Mouse (Mus musculus): ENCODE results near the gene Olfr92. TPM values are rescaled to one million over a fixed set of nuclear protein-coding genes. Genes with fewer than 3 reads are reported as not detected.

The Olfr92 gene
- polyA plus RNA-seq, 1 experiment from 2014 or later = not detected

- Histone ChIP-seq H3K9me3 (no peaks in the 10 kb centered on the region), H3K4me2 (no peak overlapping the region), H3K4me1 (peaks cover 6% of the 10 kb centered on the region), H3K36me3 (peaks cover 13% of the 10 kb centered on the region), H3K4me3 (no peak overlapping the region), H3K9ac (no peak overlapping the region), H3K27me3 (replicated peaks) (no peaks in the 10 kb centered on the region), H3K27ac (replicated peaks) (no peak overlapping the region)
- 38% methylated on average over 2 of the region's 2 CpGs for WGBS
- ATAC-seq (ENCODE audit: extremely low read depth, insufficient number of reproducible peaks, low FRiP score, low TSS enrichment) = no peak
Measured at GRCm38 (mm10) chr17:37078990-37079389, 40.9 kb downstream of the Olfr92 start.

GRCm38 (mm10) chr17:37078193-37078592 lies 41.7 kb downstream of the Olfr92 start:
- WGBS = 32% methylated on average over 1 of the region's 1 CpGs
- ATAC-seq (ENCODE audit: extremely low read depth, insufficient number of reproducible peaks, low FRiP score, low TSS enrichment) = no peak
- no peaks in the 10 kb centered on the region for H3K27me3 ChIP-seq (replicated peaks)
- no peak overlapping the region for H3K4me3 ChIP-seq
- peaks cover 6% of the 10 kb centered on the region for H3K4me1 ChIP-seq
- no peak overlapping the region for H3K27ac ChIP-seq (replicated peaks)
- H3K9ac ChIP-seq = no peak overlapping the region
- H3K36me3 ChIP-seq = peaks cover 21% of the 10 kb centered on the region
- H3K4me2 ChIP-seq = no peak overlapping the region
- H3K9me3 ChIP-seq = no peaks in the 10 kb centered on the region

- WGBS = 50% methylated on average over 2 of the region's 2 CpGs
- no peak for ATAC-seq (ENCODE audit: extremely low read depth, insufficient number of reproducible peaks, low FRiP score, low TSS enrichment)
- Histone ChIP-seq H3K27me3 (replicated peaks) (no peaks in the 10 kb centered on the region), H3K9me3 (no peaks in the 10 kb centered on the region), H3K4me2 (no peak overlapping the region), H3K9ac (no peak overlapping the region), H3K4me1 (peaks cover 6% of the 10 kb centered on the region), H3K27ac (replicated peaks) (no peak overlapping the region), H3K4me3 (no peak overlapping the region), H3K36me3 (peaks cover 44% of the 10 kb centered on the region)
Measured at GRCm38 (mm10) chr17:37075766-37076165, 44.1 kb downstream of the Olfr92 start.

- Histone ChIP-seq H3K36me3 (peaks cover 50% of the 10 kb centered on the region), H3K27ac (replicated peaks) (no peak overlapping the region), H3K4me2 (no peak overlapping the region), H3K27me3 (replicated peaks) (no peaks in the 10 kb centered on the region), H3K9ac (no peak overlapping the region), H3K4me3 (no peak overlapping the region), H3K4me1 (peaks cover 5% of the 10 kb centered on the region), H3K9me3 (no peaks in the 10 kb centered on the region)
- ATAC-seq (ENCODE audit: extremely low read depth, insufficient number of reproducible peaks, low FRiP score, low TSS enrichment) = no peak
- 74% methylated on average over 6 of the region's 6 CpGs for WGBS
Measured at GRCm38 (mm10) chr17:37075181-37075580, 44.7 kb downstream of the Olfr92 start.

- WGBS = 66% methylated on average over 11 of the region's 11 CpGs
- no peak for ATAC-seq (ENCODE audit: extremely low read depth, insufficient number of reproducible peaks, low FRiP score, low TSS enrichment)
- H3K36me3 ChIP-seq = peaks cover 72% of the 10 kb centered on the region
Measured at GRCm38 (mm10) chr17:37072730-37073276, 47.1 kb downstream of the Olfr92 start.

GRCm38 (mm10) chr17:37072080-37072729 lies 47.7 kb downstream of the Olfr92 start:
- Histone ChIP-seq H3K4me2 (no peak overlapping the region), H3K27ac (replicated peaks) (no peak overlapping the region), H3K36me3 (peaks cover 78% of the 10 kb centered on the region), H3K9me3 (no peaks in the 10 kb centered on the region), H3K4me3 (no peak overlapping the region), H3K9ac (no peak overlapping the region), H3K27me3 (replicated peaks) (no peaks in the 10 kb centered on the region), H3K4me1 (no peaks in the 10 kb centered on the region)
- no peak for ATAC-seq (ENCODE audit: extremely low read depth, insufficient number of reproducible peaks, low FRiP score, low TSS enrichment)
- WGBS = 83% methylated on average over 12 of the region's 12 CpGs

More at GRCm38 (mm10) chr17:37072730-37073276, 47.1 kb downstream of the Olfr92 start:
- Histone ChIP-seq H3K9ac (no peak overlapping the region), H3K4me2 (no peak overlapping the region), H3K9me3 (no peaks in the 10 kb centered on the region), H3K27me3 (replicated peaks) (no peaks in the 10 kb centered on the region), H3K27ac (replicated peaks) (no peak overlapping the region), H3K4me1 (no peaks in the 10 kb centered on the region), H3K4me3 (no peak overlapping the region)

GRCm38 (mm10) chr17:37070121-37070520 lies 49.8 kb downstream of the Olfr92 start:
- no peaks in the 10 kb centered on the region for H3K27me3 ChIP-seq (replicated peaks)
- no peaks in the 10 kb centered on the region for H3K4me1 ChIP-seq
- H3K36me3 ChIP-seq = peaks cover 96% of the 10 kb centered on the region
- 79% methylated on average over 8 of the region's 8 CpGs for WGBS
- no peak overlapping the region for H3K4me3 ChIP-seq
- no peak for ATAC-seq (ENCODE audit: extremely low read depth, insufficient number of reproducible peaks, low FRiP score, low TSS enrichment)
- no peak overlapping the region for H3K27ac ChIP-seq (replicated peaks)
- H3K9ac ChIP-seq = no peak overlapping the region
- no peaks in the 10 kb centered on the region for H3K9me3 ChIP-seq
- no peak overlapping the region for H3K4me2 ChIP-seq

GRCm38 (mm10) chr17:37067861-37068260 lies 52.0 kb downstream of the Olfr92 start:
- Histone ChIP-seq H3K4me3 (no peak overlapping the region), H3K36me3 (peaks cover 96% of the 10 kb centered on the region), H3K27ac (replicated peaks) (no peak overlapping the region), H3K9ac (no peak overlapping the region), H3K27me3 (replicated peaks) (no peaks in the 10 kb centered on the region), H3K9me3 (no peaks in the 10 kb centered on the region), H3K4me2 (no peak overlapping the region), H3K4me1 (no peaks in the 10 kb centered on the region)
- ATAC-seq (ENCODE audit: extremely low read depth, insufficient number of reproducible peaks, low FRiP score, low TSS enrichment) = no peak
- 88% methylated on average over 1 of the region's 1 CpGs for WGBS

- Histone ChIP-seq H3K27me3 (replicated peaks) (no peaks in the 10 kb centered on the region), H3K9ac (no peak overlapping the region), H3K4me1 (no peaks in the 10 kb centered on the region), H3K36me3 (peaks cover 96% of the 10 kb centered on the region), H3K4me3 (no peak overlapping the region), H3K4me2 (no peak overlapping the region), H3K9me3 (no peaks in the 10 kb centered on the region), H3K27ac (replicated peaks) (no peak overlapping the region)
- no peak for ATAC-seq (ENCODE audit: extremely low read depth, insufficient number of reproducible peaks, low FRiP score, low TSS enrichment)
- WGBS = 88% methylated on average over 2 of the region's 2 CpGs
Measured at GRCm38 (mm10) chr17:37065993-37066392, 53.9 kb downstream of the Olfr92 start.

GRCm38 (mm10) chr17:37063686-37064495 lies 56.0 kb downstream of the Olfr92 start:
- no peak overlapping the region for H3K9ac ChIP-seq
- no peaks in the 10 kb centered on the region for H3K4me1 ChIP-seq
- H3K36me3 ChIP-seq = peaks cover 93% of the 10 kb centered on the region
- H3K27me3 ChIP-seq (replicated peaks) = no peaks in the 10 kb centered on the region
- H3K4me3 ChIP-seq = no peak overlapping the region
- 75% methylated on average over 11 of the region's 11 CpGs for WGBS
- H3K27ac ChIP-seq (replicated peaks) = no peak overlapping the region
- H3K4me2 ChIP-seq = no peak overlapping the region
- H3K9me3 ChIP-seq = no peaks in the 10 kb centered on the region
- no peak for ATAC-seq (ENCODE audit: extremely low read depth, insufficient number of reproducible peaks, low FRiP score, low TSS enrichment)

GRCm38 (mm10) chr17:37063063-37063462 lies 56.8 kb downstream of the Olfr92 start:
- Histone ChIP-seq H3K9ac (no peak overlapping the region), H3K4me2 (no peak overlapping the region), H3K4me1 (no peaks in the 10 kb centered on the region), H3K36me3 (peaks cover 94% of the 10 kb centered on the region), H3K4me3 (no peak overlapping the region), H3K27ac (replicated peaks) (no peak overlapping the region), H3K27me3 (replicated peaks) (no peaks in the 10 kb centered on the region), H3K9me3 (no peaks in the 10 kb centered on the region)
- no peak for ATAC-seq (ENCODE audit: extremely low read depth, insufficient number of reproducible peaks, low FRiP score, low TSS enrichment)
- WGBS = 66% methylated on average over 10 of the region's 10 CpGs

Measured in heart, embryonic 13.5 days (tissue).